Mouse (Mus musculus) limb, embryonic 12.5 days (tissue): ENCODE data around the gene Olfr836. TPM values are rescaled to one million over a fixed set of nuclear protein-coding genes. Genes with fewer than 3 reads are reported as not detected.
"Not testable (repeated sequence)": the region's sequence is repeated elsewhere in the genome, so short reads cannot be mapped to it uniquely, and the experiment has no call there.

Experiments used
- ATAC-seq: fragments of 200-750 bp; cut with Nextera tagmentation; 2 replicates; pipeline ENCODE4 v1.8.0; 2017; ENCODE audit warnings: low read depth, moderate TSS enrichment; ENCODE audit not compliant: insufficient number of reproducible peaks, insufficient read depth, low FRiP score, low TSS enrichment
- H3K27ac ChIP-seq: fragments of 300-500 bp; sonication (generic); 2 replicates; pipeline ENCODE4 v1.5.1; 2016; ENCODE audit warnings: mild to moderate bottlenecking, moderate library complexity
- H3K27me3 ChIP-seq: fragments of 300-500 bp; sonication (generic); 2 replicates; pipeline ENCODE4 v1.6.1; 2016; ENCODE audit warnings: mild to moderate bottlenecking, moderate library complexity
- H3K36me3 ChIP-seq: fragments of 300-500 bp; sonication (generic); 2 replicates; pipeline ENCODE4 v1.6.1; 2016; ENCODE audit warnings: mild to moderate bottlenecking, moderate library complexity
- H3K4me1 ChIP-seq: fragments of 300-500 bp; sonication (generic); replicated peaks from 2 replicates; pipeline ENCODE4 v1.6.1; 2016
- H3K4me2 ChIP-seq: fragments of 300-500 bp; sonication (generic); 2 replicates; pipeline ENCODE4 v1.6.1; 2016; ENCODE audit warnings: mild to moderate bottlenecking, moderate library complexity
- H3K4me3 ChIP-seq: fragments of 300-500 bp; sonication (generic); replicated peaks from 2 replicates; pipeline ENCODE4 v1.5.1; 2016; ENCODE audit warnings: mild to moderate bottlenecking
- H3K9ac ChIP-seq: fragments of 300-500 bp; sonication (generic); replicated peaks from 2 replicates; pipeline ENCODE4 v1.6.1; 2016; ENCODE audit warnings: mild to moderate bottlenecking, moderate library complexity
- H3K9me3 ChIP-seq: fragments of 300-500 bp; sonication (generic); 2 replicates; pipeline ENCODE4 v1.6.1; 2016; ENCODE audit warnings: mild to moderate bottlenecking, moderate library complexity
- WGBS: fragments of 180-500 bp; shearing (Covaris S2); methylation state at CpG from one replicate; pipeline ENCODE4 v1.1.7; 2016; 5-methylcytosine and 5-hydroxymethylcytosine counted together
- polyA plus RNA-seq: library from polyadenylated mRNA; unstranded; fragments of >200 nt; fragmentation: Nextera tagmentation; extraction: Ambion mirVana; gene quantifications from 2 replicates; pipeline ENCODE4 v1.2.1, GENCODE M21; 2016

Gene Olfr836
- not detected in 2 replicates for polyA plus RNA-seq

- H3K4me1 ChIP-seq = no peaks in the 10 kb centered on the region
- no peak for ATAC-seq
- H3K4me3 ChIP-seq = no peak within 1 kb of the TSS
- no peak within 1 kb of the TSS for H3K9ac ChIP-seq
- no peaks in the 10 kb centered on the region for H3K36me3 ChIP-seq
- H3K9me3 ChIP-seq = 0 out of 2 replicates have a peak, but pooled peaks cover 2% of the 10 kb centered on the region
- no peak within 1 kb of the TSS for H3K27ac ChIP-seq
- H3K27me3 ChIP-seq = no peaks in the 10 kb centered on the region
- no peak within 1 kb of the TSS for H3K4me2 ChIP-seq
Observed at GRCm38 (mm10) chr9:19120082-19120481, at the start of gene Olfr836. Gene Olfr836 (plus strand): TSS chr9:19120382.

- no peak overlapping the region for H3K27ac ChIP-seq
- no peaks in the 10 kb centered on the region for H3K36me3 ChIP-seq
- H3K27me3 ChIP-seq = no peaks in the 10 kb centered on the region
- WGBS = 36% methylated on average over 3 of the region's 3 CpGs
- no peak overlapping the region for H3K9ac ChIP-seq
- no peak overlapping the region for H3K4me2 ChIP-seq
- H3K4me3 ChIP-seq = no peak overlapping the region
- no peaks in the 10 kb centered on the region for H3K4me1 ChIP-seq
- peaks cover 9% of the 10 kb centered on the region; the same call in 1 of the 2 replicates for H3K9me3 ChIP-seq
- ATAC-seq = no peak
Observed at GRCm38 (mm10) chr9:19084986-19085385, 35.2 kb upstream of the Olfr836 start.

GRCm38 (mm10) chr9:19092889-19093753 is 27.1 kb upstream of the Olfr836 start:
- not testable (repeated sequence) for H3K36me3 ChIP-seq, H3K4me2 ChIP-seq, H3K4me1 ChIP-seq, H3K4me3 ChIP-seq, H3K27me3 ChIP-seq, H3K27ac ChIP-seq, ATAC-seq, H3K9ac ChIP-seq
- H3K9me3 ChIP-seq = peaks cover 21% of the 10 kb centered on the region
- 51% methylated on average over 6 of the region's 6 CpGs for WGBS

- WGBS = 90% methylated on average over 4 of the region's 4 CpGs
- H3K9ac ChIP-seq = no peak overlapping the region
- H3K4me3 ChIP-seq = no peak overlapping the region
- H3K4me1 ChIP-seq = no peaks in the 10 kb centered on the region
- no peak overlapping the region for H3K4me2 ChIP-seq
- H3K36me3 ChIP-seq = no peaks in the 10 kb centered on the region
- H3K27ac ChIP-seq = no peak overlapping the region
- no peak for ATAC-seq
- H3K9me3 ChIP-seq = peaks cover 29% of the 10 kb centered on the region
- H3K27me3 ChIP-seq = no peaks in the 10 kb centered on the region
Observed at GRCm38 (mm10) chr9:19097286-19097685, 22.9 kb upstream of the Olfr836 start.

DNA sequence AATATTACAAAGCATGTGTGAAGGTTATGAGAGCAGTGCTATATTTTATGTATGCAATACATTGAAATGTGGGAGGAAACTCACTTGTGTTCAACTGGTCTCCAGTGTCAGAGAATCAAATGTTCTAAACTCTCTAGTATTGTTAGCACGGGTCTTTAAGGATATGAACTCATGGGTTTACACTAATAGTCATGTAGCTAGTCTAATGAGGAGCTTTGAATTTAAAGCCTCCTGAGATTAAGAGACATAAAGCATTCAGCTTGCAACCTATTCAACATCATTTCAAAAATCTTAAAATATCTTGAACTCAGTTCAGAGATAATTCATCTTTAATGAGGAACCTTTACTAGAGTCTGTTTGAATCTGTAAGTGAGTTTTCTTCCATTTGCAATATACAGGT is 15.8 kb downstream of the Olfr836 start, which contains the start of gene Olfr837:
Olfr837 (plus strand) TSS at position 301 of the 400 bp plus-strand sequence.
- peaks cover 11% of the 10 kb centered on the region; the same call in 1 of the 2 replicates for H3K9me3 ChIP-seq
- H3K9ac ChIP-seq = no peak within 1 kb of the TSS
- H3K27ac ChIP-seq = no peak within 1 kb of the TSS
- no peak for ATAC-seq
- H3K4me1 ChIP-seq = no peaks in the 10 kb centered on the region
- no peak within 1 kb of the TSS for H3K4me2 ChIP-seq
- 81% methylated on average over 1 of the region's 1 CpGs for WGBS
- H3K36me3 ChIP-seq = no peaks in the 10 kb centered on the region
- no peak within 1 kb of the TSS for H3K4me3 ChIP-seq
- H3K27me3 ChIP-seq = no peaks in the 10 kb centered on the region

Other genes with a start within 250 kb of the Olfr836 start
- gene Olfr830, start 245.7 kb upstream of the Olfr836 start, polyA plus RNA-seq = not detected in 2 replicates
- gene Olfr832, start 183.3 kb upstream of the Olfr836 start, polyA plus RNA-seq = not detected in 2 replicates
- not detected in 2 replicates for gene Olfr834, start 132.4 kb upstream of the Olfr836 start, polyA plus RNA-seq
- not detected in 2 replicates for gene Olfr835, start 87.6 kb upstream of the Olfr836 start, polyA plus RNA-seq
- gene Olfr837, start 15.9 kb downstream of the Olfr836 start, polyA plus RNA-seq = not detected in 2 replicates
- gene Olfr839-ps1, start 56.9 kb downstream of the Olfr836 start, polyA plus RNA-seq = not detected in 2 replicates
- not detected in 2 replicates for gene Olfr843, start 131.6 kb downstream of the Olfr836 start, polyA plus RNA-seq
- not detected in 2 replicates for gene Olfr844, start 196.0 kb downstream of the Olfr836 start, polyA plus RNA-seq
- not detected in 2 replicates for gene Olfr845, start 216.1 kb downstream of the Olfr836 start, polyA plus RNA-seq
- gene Olfr846, start 243.6 kb downstream of the Olfr836 start, polyA plus RNA-seq = not detected in 2 replicates